Mouse (Mus musculus) forebrain, embryonic 16.5 days (tissue): ENCODE data around the gene Jagn1. TPM values are rescaled to one million over a fixed set of nuclear protein-coding genes. Genes with fewer than 3 reads are reported as not detected.

ENCODE experiments used
- ATAC-seq: fragments of 200-750 bp; cut with Nextera tagmentation; 2 replicates; pipeline ENCODE4 v1.8.0; 2017; ENCODE audit warnings: mild to moderate bottlenecking, moderate library complexity
- H3K27ac ChIP-seq: fragments of 300-500 bp; sonication (generic); 2 replicates; pipeline ENCODE4 v1.5.1; 2014; ENCODE audit warnings: low read length, control low read depth
- H3K27me3 ChIP-seq: fragments of 300-500 bp; sonication (generic); replicated peaks from 2 replicates; pipeline ENCODE4 v1.6.1; 2014; ENCODE audit warnings: low read length; ENCODE audit not compliant: control insufficient read depth, insufficient read depth
- H3K36me3 ChIP-seq: fragments of 300-500 bp; sonication (generic); 2 replicates; pipeline ENCODE4 v1.6.1; 2014; ENCODE audit not compliant: control insufficient read depth, insufficient read depth
- H3K4me1 ChIP-seq: fragments of 300-500 bp; sonication (generic); replicated peaks from 2 replicates; pipeline ENCODE4 v1.6.1; 2014; ENCODE audit warnings: low read length; ENCODE audit not compliant: control insufficient read depth, insufficient read depth
- H3K4me2 ChIP-seq: fragments of 300-500 bp; sonication (generic); 2 replicates; pipeline ENCODE4 v1.6.1; 2014; ENCODE audit warnings: mild to moderate bottlenecking, low read length, control low read depth
- H3K4me3 ChIP-seq: fragments of 300-500 bp; sonication (generic); replicated peaks from 2 replicates; pipeline ENCODE4 v1.5.1; 2014; ENCODE audit warnings: mild to moderate bottlenecking, low read length, control low read depth
- H3K9ac ChIP-seq: fragments of 300-500 bp; sonication (generic); replicated peaks from 2 replicates; pipeline ENCODE4 v1.6.1; 2014; ENCODE audit warnings: low read depth, low read length, control low read depth
- H3K9me3 ChIP-seq: fragments of 300-500 bp; sonication (generic); 2 replicates; pipeline ENCODE4 v1.6.1; 2016; ENCODE audit warnings: low read length; ENCODE audit not compliant: control insufficient read depth
- WGBS: fragments of 180-500 bp; shearing (Covaris S2); extraction: QIAGEN DNeasy Blood & Tissue Kit; methylation state at CpG from one replicate; pipeline ENCODE4 v1.1.7; 2014; 5-methylcytosine and 5-hydroxymethylcytosine counted together
- microRNA-seq: library from miRNA; unstranded; fragments of <30 nt; microRNA quantifications from one replicate; pipeline ENCODE4, GENCODE M21; 2017
- polyA plus RNA-seq: library from polyadenylated mRNA; unstranded; fragments of >200 nt; fragmentation: Nextera tagmentation; extraction: Ambion mirVana; gene quantifications from 2 replicates; pipeline ENCODE4 v1.2.1, GENCODE M21; 2015

The Jagn1 gene
- polyA plus RNA-seq, 1 experiment from 2014 or later = 98.9 TPM

GRCm38 (mm10) chr6:113492101-113492864 is 49.9 kb downstream of the Jagn1 start:
- no peak overlapping the region for H3K9ac ChIP-seq
- WGBS = 77% methylated on average over 24 of the region's 24 CpGs
- H3K4me3 ChIP-seq = no peak overlapping the region
- no peak overlapping the region for H3K4me2 ChIP-seq
- H3K4me1 ChIP-seq = peaks cover 8% of the 10 kb centered on the region
- H3K27ac ChIP-seq = no peak overlapping the region
- ATAC-seq = no peak
- H3K36me3 ChIP-seq = peaks cover 13% of the 10 kb centered on the region
- H3K9me3 ChIP-seq = no peaks in the 10 kb centered on the region
- H3K27me3 ChIP-seq = 0 out of 2 replicates have a peak, but pooled peaks cover 2% of the 10 kb centered on the region

- ATAC-seq = peak; percentile 77
- H3K27me3 ChIP-seq = 0 out of 2 replicates have a peak, but pooled peaks cover 2% of the 10 kb centered on the region
- peak overlapping the region; percentile 61 for H3K4me2 ChIP-seq
- H3K4me1 ChIP-seq = peaks cover 8% of the 10 kb centered on the region
- H3K4me3 ChIP-seq = peak overlapping the region; percentile 39
- H3K27ac ChIP-seq = no peak overlapping the region
- 2% methylated on average over 54 of the region's 54 CpGs for WGBS
- peak overlapping the region; percentile 48 for H3K9ac ChIP-seq
- H3K9me3 ChIP-seq = no peaks in the 10 kb centered on the region
- H3K36me3 ChIP-seq = peaks cover 12% of the 10 kb centered on the region
Measured at GRCm38 (mm10) chr6:113494258-113494788, 52.0 kb downstream of the Jagn1 start.

GRCm38 (mm10) chr6:113495071-113495675 is 52.8 kb downstream of the Jagn1 start:
- peak overlapping the region; percentile 48; the same call in 1 of the 2 replicates for H3K9ac ChIP-seq
- ATAC-seq = no peak

More at GRCm38 (mm10) chr6:113495071-113495675, 52.8 kb downstream of the Jagn1 start:
- peaks cover 5% of the 10 kb centered on the region; the same call in 1 of the 2 replicates for H3K36me3 ChIP-seq
- no peaks in the 10 kb centered on the region for H3K9me3 ChIP-seq
- no peak overlapping the region for H3K27ac ChIP-seq
- peak overlapping the region; percentile 39; the same call in 1 of the 2 replicates for H3K4me3 ChIP-seq
- peaks cover 8% of the 10 kb centered on the region for H3K4me1 ChIP-seq
- 68% methylated on average over 28 of the region's 28 CpGs for WGBS
- 0 out of 2 replicates have a peak, but pooled peaks cover 2% of the 10 kb centered on the region for H3K27me3 ChIP-seq
- H3K4me2 ChIP-seq = peak overlapping the region; percentile 61

Small RNAs within 50 kb of the gene (microRNA-seq; reads per million reads assigned to microRNA genes)
- not detected for gene Gm24387

Other genes starting within 250 kb of the Jagn1 start
- gene Lhfpl4, start 247.2 kb upstream of the Jagn1 start, polyA plus RNA-seq = 40.1 and 49.4 TPM in 2 replicates
- gene Mtmr14, start 204.7 kb upstream of the Jagn1 start, polyA plus RNA-seq = 42.1 and 44.4 TPM in 2 replicates
- 0.32 and 1.4 TPM in 2 replicates for gene Cpne9, start 160.3 kb upstream of the Jagn1 start, polyA plus RNA-seq
- gene Brpf1, start 135.4 kb upstream of the Jagn1 start, polyA plus RNA-seq = 19.9 and 20.3 TPM in 2 replicates
- 11.3 and 11.9 TPM in 2 replicates for gene Ogg1, start 115.6 kb upstream of the Jagn1 start, polyA plus RNA-seq
- gene Camk1, start 98.6 kb upstream of the Jagn1 start, polyA plus RNA-seq = 78.9 and 99.3 TPM in 2 replicates
- 83.3 and 88.8 TPM in 2 replicates for gene Tada3, start 64.7 kb upstream of the Jagn1 start, polyA plus RNA-seq
- 407 and 414 TPM in 2 replicates for gene Arpc4, start 64.5 kb upstream of the Jagn1 start, polyA plus RNA-seq
- gene Ttll3, start 53.3 kb upstream of the Jagn1 start, polyA plus RNA-seq = 6.4 and 8.7 TPM in 2 replicates
- 13.9 and 16.3 TPM in 2 replicates for gene Rpusd3, start 23.2 kb upstream of the Jagn1 start, polyA plus RNA-seq
- gene Cidec, start 6.8 kb upstream of the Jagn1 start, polyA plus RNA-seq = not detected in 2 replicates
- gene Il17re, start 15.9 kb downstream of the Jagn1 start, polyA plus RNA-seq = 0.07 TPM in 1 of 2 replicates, not detected in the other
- gene Il17rc, start 28.9 kb downstream of the Jagn1 start, polyA plus RNA-seq = 2.4 and 3.5 TPM in 2 replicates
- gene Creld1, start 40.7 kb downstream of the Jagn1 start, polyA plus RNA-seq = 62.6 and 73.9 TPM in 2 replicates
- 5.2 and 8.5 TPM in 2 replicates for gene Prrt3, start 59.4 kb downstream of the Jagn1 start, polyA plus RNA-seq
- 106 and 108 TPM in 2 replicates for gene Emc3, start 89.1 kb downstream of the Jagn1 start, polyA plus RNA-seq
- gene Fancd2, start 89.1 kb downstream of the Jagn1 start, polyA plus RNA-seq = 4.3 and 4.7 TPM in 2 replicates
- gene Fancd2os, start 158.1 kb downstream of the Jagn1 start, polyA plus RNA-seq = 0.19 TPM in 1 of 2 replicates, not detected in the other
- 231 and 240 TPM in 2 replicates for gene Brk1, start 162.2 kb downstream of the Jagn1 start, polyA plus RNA-seq
- gene Vhl, start 181.4 kb downstream of the Jagn1 start, polyA plus RNA-seq = 78.1 and 82.2 TPM in 2 replicates
- gene Irak2, start 195.9 kb downstream of the Jagn1 start, polyA plus RNA-seq = 1.4 and 1.5 TPM in 2 replicates